Mouse (Mus musculus) 416B (cell line): ENCODE results near the gene Ephx4.

Experiments
- DNase-seq: peaks from one replicate; pipeline ENCODE4 v3.0.0; 2011; ENCODE audit warnings: low read depth

Gene Ephx4

GRCm38 (mm10) chr5:107434001-107434400 is 31.5 kb downstream of the Ephx4 start:
- DNase-seq = no peak

- DNase-seq = peak; percentile 44
These were observed 33.6 kb downstream of the Ephx4 start for GRCm38 (mm10) chr5:107436185-107436584.

- DNase-seq = peak; percentile 24
These were observed 34.2 kb downstream of the Ephx4 start for GRCm38 (mm10) chr5:107436587-107437209.

- peak; percentile 96 for DNase-seq
These were observed 35.1 kb downstream of the Ephx4 start, which contains the start of gene Btbd8 for GRCm38 (mm10) chr5:107437464-107438281. TSS of gene Btbd8 (plus strand) at chr5:107437997.

GRCm38 (mm10) chr5:107438353-107438752 is 35.8 kb downstream of the Ephx4 start:
- peak; percentile 51 for DNase-seq

GRCm38 (mm10) chr5:107441881-107442280 is 39.3 kb downstream of the Ephx4 start:
- DNase-seq = no peak

- DNase-seq = no peak
These were observed 41.7 kb downstream of the Ephx4 start for GRCm38 (mm10) chr5:107444251-107444650.

GRCm38 (mm10) chr5:107447977-107448376 is 45.4 kb downstream of the Ephx4 start:
- no peak for DNase-seq

- no peak for DNase-seq
These were observed 46.2 kb downstream of the Ephx4 start for GRCm38 (mm10) chr5:107448784-107449183.

- no peak for DNase-seq
These were observed 47.1 kb downstream of the Ephx4 start for GRCm38 (mm10) chr5:107449620-107450019.

- peak; percentile 41 for DNase-seq
These were observed 47.8 kb downstream of the Ephx4 start for GRCm38 (mm10) chr5:107450299-107450698.

- DNase-seq = no peak
These were observed 59.9 kb downstream of the Ephx4 start for GRCm38 (mm10) chr5:107462147-107463076.

- DNase-seq = no peak
These were observed 64.0 kb downstream of the Ephx4 start for GRCm38 (mm10) chr5:107466501-107466900.

GRCm38 (mm10) chr5:107467098-107467497 is 64.6 kb downstream of the Ephx4 start:
- peak; percentile 75 for DNase-seq

- no peak for DNase-seq
These were observed 68.2 kb downstream of the Ephx4 start for GRCm38 (mm10) chr5:107470600-107471329.
